Mouse (Mus musculus) megakaryocyte, embryonic 14.5 days (primary cell): Measurements from ENCODE around the gene Klhdc1.

Experiments used
- FLI1 ChIP-seq: IDR thresholded peaks from 2 replicates; pipeline ENCODE4 v1.6.1; 2012; ENCODE audit warnings: low read length, inconsistent platforms, mixed read lengths
- GATA1 ChIP-seq: IDR thresholded peaks from 3 replicates; pipeline ENCODE4 v1.6.1; 2012; ENCODE audit warnings: mixed read lengths, low read length, inconsistent platforms, borderline replicate concordance

GRCm38 (mm10) chr12:69331187-69331586, 90.2 kb downstream of the Klhdc1 start:
- no peak for TF ChIP-seq GATA1
- TF ChIP-seq FLI1: no peak
